Mouse (Mus musculus): ENCODE results near the gene Trpm6. TPM values are rescaled to one million over a fixed set of nuclear protein-coding genes. Genes with fewer than 3 reads are reported as not detected.

Trpm6 gene
- total RNA-seq, 4 experiments from 2014 or later: 0.07 to 0.11 TPM; not detected in 2

DNA sequence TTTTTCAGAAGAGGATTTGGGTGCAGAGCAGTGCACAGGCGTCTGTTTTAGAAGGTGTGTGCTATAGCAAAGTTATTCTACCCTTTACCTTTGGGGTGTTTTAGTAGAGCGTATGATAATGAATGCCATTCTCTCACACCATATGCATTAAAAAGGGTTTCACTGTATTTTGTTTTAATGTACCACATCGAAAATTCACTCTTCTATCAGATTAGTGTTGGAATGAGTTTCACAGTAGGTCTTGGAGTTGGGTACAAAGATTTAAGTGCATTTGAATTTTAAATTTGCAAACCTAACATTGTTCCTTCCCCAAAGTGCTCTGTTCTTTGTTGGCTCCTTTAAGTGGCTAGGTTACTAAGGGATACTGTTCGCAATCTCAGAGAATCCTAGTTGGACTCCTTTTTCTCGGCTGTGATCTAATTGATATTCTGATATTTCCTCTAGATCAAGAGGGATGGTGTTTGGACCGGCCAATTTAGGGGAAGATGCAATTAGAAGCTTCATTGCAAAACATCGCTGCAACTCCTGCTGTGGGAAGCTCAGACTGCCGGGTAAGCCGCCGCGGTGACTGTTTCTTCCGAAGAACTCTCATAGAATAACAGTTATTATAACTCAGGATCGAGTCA lies 138.8 kb downstream of the Trpm6 start:
- no peak for DNase-seq (ENCODE audit: low spot score in 2 of 2)

DNA sequence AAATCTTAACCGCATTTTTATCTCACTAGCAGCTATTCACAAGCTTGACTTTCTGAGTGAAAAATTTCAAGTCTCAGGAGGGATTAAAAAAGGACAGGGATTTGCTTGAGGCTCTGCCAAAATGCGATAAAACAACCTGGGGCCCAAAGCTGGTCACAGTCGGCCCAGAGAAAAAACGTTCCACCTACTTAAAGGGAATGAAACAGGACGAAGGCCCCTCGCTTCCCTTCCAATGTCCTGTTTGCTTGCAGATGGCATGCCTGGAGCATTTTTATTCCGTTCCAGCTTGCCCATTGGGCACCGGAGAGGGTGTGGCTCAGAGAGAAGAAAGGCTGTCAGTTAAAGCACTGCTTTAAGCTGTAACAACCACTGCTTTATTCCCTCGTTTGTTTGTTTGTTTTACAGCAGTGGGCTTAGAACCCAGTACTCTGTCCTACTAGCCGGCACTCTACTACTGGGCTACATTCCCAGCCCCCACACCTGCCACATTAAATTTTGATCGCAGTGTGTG lies 139.4 kb downstream of the Trpm6 start:
- no peak for DNase-seq (ENCODE audit: low spot score in 2 of 2)

DNA sequence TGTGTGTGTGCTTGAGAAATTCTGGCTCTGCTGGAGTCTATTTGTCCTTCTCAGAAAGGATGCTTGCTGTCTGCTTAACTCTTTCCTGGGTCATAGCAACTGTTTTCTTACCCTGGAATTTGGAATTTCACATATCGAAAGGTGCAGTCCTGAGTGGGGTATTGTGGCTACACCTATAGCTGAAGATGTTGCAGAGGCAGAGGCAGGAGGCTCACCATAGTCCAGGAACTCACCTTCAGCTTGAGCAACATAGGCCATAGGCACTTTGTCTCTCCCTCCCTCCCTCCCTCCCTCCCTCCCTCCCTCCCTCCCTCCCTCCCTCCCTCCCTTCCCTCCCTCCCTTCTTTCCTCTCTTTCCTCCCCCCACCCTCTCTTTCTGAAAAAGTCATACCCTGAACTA lies 139.8 kb downstream of the Trpm6 start:
- DNase-seq (ENCODE audit: low spot score in 2 of 2): no peak

DNA sequence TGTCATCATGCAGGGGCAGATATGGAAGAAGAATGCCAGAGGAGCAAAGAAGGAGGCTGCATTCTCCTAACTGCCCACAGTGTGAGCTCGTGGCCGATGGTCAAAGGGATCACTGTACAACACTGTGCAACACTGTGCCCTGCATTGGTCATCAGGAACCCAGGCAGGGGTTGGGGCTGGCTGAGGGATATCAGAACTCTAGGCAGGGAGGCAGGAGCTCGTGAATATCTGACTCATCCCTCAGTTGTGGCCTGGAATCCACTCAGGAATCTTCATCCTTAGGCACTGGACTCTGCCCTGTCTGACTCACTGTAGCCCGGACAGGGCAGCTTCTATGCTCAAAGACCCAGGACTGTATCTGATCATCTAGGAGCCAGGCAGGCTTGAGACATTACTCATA lies 140.4 kb downstream of the Trpm6 start:
- DNase-seq (ENCODE audit: low spot score in 2 of 2): no peak

DNA sequence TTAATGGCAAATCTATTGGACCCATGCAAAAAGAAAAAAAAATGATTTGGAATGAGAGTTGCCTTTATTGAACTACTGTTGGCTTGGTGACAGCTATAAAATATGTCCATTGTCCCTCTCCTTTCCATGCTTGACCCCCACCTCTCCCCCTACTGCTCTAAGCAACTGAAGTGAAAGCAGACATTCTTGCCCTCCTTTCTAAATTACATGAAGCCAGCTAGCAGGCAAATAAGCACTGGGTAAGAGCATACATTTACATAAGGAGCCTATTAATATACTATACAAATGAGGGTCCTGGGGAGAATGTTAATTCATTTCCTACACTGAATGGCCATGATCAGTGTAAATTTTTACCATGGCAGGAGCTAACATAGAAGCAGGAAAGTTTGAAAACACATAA lies 148.5 kb downstream of the Trpm6 start:
- no peak for DNase-seq (ENCODE audit: low spot score in 2 of 2)

DNA sequence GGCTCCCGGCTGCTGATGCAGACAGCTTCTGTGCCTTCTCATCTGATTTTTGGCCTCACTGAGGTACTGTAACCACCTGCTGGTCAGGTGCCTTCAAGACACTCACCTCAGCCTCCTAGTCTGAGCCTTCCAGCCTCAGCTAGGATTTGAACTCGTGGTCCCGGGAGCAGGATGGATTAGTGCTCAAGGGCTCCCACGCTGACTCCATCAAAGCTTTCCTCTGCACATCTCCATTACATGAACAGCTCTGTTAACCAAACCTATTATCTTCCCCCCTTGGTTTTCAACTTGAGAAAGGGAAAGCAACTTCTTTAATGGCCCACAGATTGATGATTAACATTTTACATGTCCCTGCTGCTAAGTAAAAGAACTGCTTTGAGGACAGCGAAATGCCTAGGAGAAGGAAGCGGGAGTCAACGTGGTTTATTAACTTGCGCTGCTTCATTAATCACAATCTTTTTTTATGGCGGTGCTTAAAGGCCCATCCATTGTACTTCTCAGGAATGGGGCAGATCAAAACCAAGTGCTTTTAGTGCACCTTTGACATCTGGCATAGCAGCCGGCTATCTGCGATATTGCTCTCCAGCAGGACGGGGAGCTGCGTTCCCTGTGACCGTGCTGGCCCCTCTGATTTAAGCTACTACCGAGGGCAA lies 152.4 kb downstream of the Trpm6 start:
- no peak for DNase-seq (ENCODE audit: low spot score in 2 of 2)

DNA sequence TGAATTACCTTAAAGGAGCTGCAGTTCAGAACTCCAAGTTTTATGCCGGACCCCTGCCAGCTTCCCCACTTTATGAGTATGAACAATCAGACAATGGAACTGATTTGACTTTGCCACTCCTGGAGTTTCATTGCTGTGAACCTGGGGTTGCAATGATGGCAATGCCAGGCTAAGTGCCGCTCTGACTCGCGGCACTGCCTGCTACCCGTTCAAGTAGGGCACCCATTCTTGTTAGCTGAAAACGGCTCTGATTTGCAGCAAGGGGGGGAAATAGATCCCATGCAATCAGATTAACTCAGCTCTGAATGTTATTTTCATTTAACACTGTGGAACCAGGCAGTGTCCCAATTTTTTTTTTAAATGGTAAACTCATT lies 152.9 kb downstream of the Trpm6 start:
- no peak for DNase-seq (ENCODE audit: low spot score in 2 of 2)

DNA sequence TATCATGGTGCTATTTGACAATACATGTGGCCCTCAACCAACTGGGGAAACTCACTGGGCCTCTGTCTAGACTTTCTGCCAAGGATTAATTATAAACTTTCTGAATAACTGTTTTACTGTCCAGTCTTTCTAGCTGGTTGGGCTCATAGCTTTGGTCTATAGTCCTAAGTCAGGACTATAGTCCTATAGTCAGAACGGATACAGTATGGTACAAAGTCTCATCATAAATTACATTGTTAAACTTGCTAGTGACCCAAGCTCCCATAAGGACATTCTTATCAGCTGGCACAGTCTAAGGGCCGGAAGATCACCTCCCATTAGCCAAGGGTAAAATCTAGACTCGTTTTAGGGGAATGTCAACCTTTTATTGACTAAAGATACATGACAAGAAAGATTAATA lies 155.7 kb downstream of the Trpm6 start:
- no peak for DNase-seq (ENCODE audit: low spot score in 2 of 2)

DNA sequence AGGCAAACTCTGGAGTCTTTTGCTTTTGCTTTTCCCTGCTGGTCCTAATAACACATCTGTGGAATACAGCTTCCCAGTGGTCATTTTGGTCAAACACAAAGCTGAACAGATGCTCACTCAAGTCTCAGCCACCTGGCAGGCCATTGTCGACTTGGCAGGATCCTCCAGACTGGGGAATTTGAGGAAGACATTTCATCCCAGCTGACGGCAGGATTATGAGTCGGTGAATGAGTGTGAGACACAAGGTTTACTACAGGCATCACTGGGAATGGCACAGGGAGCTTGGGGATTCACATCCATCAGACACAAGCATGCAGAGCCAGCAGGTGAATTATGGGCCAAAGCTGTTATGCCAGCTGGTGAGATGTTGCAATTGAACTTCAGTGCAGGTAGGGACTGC lies 159.9 kb downstream of the Trpm6 start:
- DNase-seq (ENCODE audit: low spot score in 2 of 2): no peak

DNA sequence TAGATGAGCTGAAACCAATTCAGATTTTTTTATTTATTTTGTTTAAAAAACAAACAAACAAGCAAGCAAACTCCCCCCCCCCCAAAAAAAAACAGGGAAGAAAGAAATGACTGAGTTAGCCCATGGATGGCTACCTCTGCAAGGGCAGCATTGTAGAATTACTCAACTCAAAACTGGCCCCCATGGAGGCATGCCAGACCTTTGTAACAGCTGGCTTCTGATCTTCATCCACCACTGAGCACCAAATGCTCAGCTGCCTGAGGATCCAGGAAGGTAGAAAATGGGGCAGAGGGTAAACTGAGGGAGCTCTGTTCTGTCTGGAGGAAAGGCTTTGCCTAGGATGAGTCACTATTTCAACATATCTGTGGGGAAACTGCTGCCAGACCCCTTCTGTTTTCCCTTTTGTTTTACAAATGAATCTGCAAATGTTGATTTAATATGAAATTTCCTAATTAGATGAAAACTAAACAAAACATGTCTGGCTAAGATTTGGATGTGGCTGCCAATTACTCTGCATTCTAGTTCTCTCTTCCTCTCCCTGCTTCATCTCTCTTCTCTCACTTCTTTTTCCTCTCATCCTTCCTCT lies 162.1 kb downstream of the Trpm6 start:
- DNase-seq (ENCODE audit: low spot score in 2 of 2): no peak

DNA sequence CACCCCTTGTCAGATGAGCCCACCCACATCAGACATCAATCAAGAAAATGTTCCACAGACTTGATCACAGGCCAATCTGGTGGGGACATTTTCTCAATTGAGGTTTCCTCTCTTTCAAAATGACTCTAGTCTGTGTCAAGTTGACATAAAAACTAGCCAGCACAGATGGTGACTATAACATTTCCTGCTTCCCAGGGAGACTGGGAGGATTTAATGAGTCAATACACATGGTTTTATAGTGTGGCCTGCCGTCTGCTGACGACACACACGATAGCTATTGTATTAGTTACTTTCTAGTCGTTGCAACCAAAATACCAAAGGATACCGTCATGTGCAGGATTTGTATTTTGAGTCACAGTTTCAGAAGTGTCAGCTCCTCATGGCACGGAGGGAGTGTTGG lies 191.6 kb downstream of the Trpm6 start:
- DNase-seq (ENCODE audit: low spot score in 2 of 2): no peak

Other genes starting within 250 kb of the Trpm6 start
- gene Ostf1, start 118.2 kb upstream of the Trpm6 start, total RNA-seq (2022): 10 to 100 TPM; 22.1 to 28.5 (median 25.5) TPM
- 1 to 10 TPM; 3.0 to 4.8 (median 3.6) TPM for gene Nmrk1, start 118.0 kb upstream of the Trpm6 start, total RNA-seq (2022)
- 100 to 1,000 TPM; 103 to 147 (median 134) TPM for gene Carnmt1, start 79.2 kb upstream of the Trpm6 start, total RNA-seq (2022)
- gene D030056L22Rik, start 36.8 kb upstream of the Trpm6 start, total RNA-seq (2022): 1 to 10 TPM; 3.1 to 4.1 (median 3.3) TPM